Mouse (Mus musculus): ENCODE results near the gene Ces1d. TPM values are rescaled to one million over a fixed set of nuclear protein-coding genes. Genes with fewer than 3 reads are reported as not detected.

The Ces1d gene
- polyA plus RNA-seq, 1 experiment from 2014 or later, result 0.36 TPM

- no peak within 1 kb of the TSS for H3K9ac ChIP-seq
- H3K27me3 ChIP-seq, result no peaks in the 10 kb centered on the region
- no peak for ATAC-seq (replicated peaks; ENCODE audit: low FRiP score)
- H3K4me2 ChIP-seq, result no peak within 1 kb of the TSS
- H3K4me1 ChIP-seq, result no peaks in the 10 kb centered on the region
- 91% methylated on average over 3 of the region's 3 CpGs for WGBS
- H3K27ac ChIP-seq, result no peak within 1 kb of the TSS
- no peaks in the 10 kb centered on the region for H3K9me3 ChIP-seq (replicated peaks)
- no peak within 1 kb of the TSS for H3K4me3 ChIP-seq (replicated peaks)
- H3K36me3 ChIP-seq, result no peaks in the 10 kb centered on the region
Observed at GRCm38 (mm10) chr8:93131233-93131980, 66.2 kb downstream of the Ces1d start, which contains the start of gene Ces1c. TSS of gene Ces1c (minus strand) at chr8:93131283.

GRCm38 (mm10) chr8:93126476-93126875 is 71.2 kb downstream of the Ces1d start:
- no peaks in the 10 kb centered on the region for H3K36me3 ChIP-seq
- no peaks in the 10 kb centered on the region for H3K4me1 ChIP-seq
- no peak overlapping the region for H3K4me2 ChIP-seq
- H3K9ac ChIP-seq, result no peak overlapping the region
- no peaks in the 10 kb centered on the region for H3K27me3 ChIP-seq
- no peaks in the 10 kb centered on the region for H3K9me3 ChIP-seq (replicated peaks)
- H3K27ac ChIP-seq, result no peak overlapping the region
- no peak overlapping the region for H3K4me3 ChIP-seq (replicated peaks)
- ATAC-seq (replicated peaks; ENCODE audit: low FRiP score), result no peak
- 67% methylated on average over 2 of the region's 2 CpGs for WGBS

GRCm38 (mm10) chr8:93122005-93122404 is 75.6 kb downstream of the Ces1d start:
- no peaks in the 10 kb centered on the region for H3K4me1 ChIP-seq
- WGBS, result 95% methylated on average over 1 of the region's 1 CpGs
- no peak for ATAC-seq (replicated peaks; ENCODE audit: low FRiP score)
- H3K9me3 ChIP-seq (replicated peaks), result no peaks in the 10 kb centered on the region
- H3K4me3 ChIP-seq (replicated peaks), result no peak overlapping the region
- H3K4me2 ChIP-seq, result no peak overlapping the region
- H3K9ac ChIP-seq, result no peak overlapping the region
- no peak overlapping the region for H3K27ac ChIP-seq
- no peaks in the 10 kb centered on the region for H3K36me3 ChIP-seq
- H3K27me3 ChIP-seq, result no peaks in the 10 kb centered on the region

Other genes starting within 250 kb of the Ces1d start
- gene Slc6a2, start 237.8 kb downstream of the Ces1d start, polyA plus RNA-seq (2015; fragmentation: Nextera tagmentation; extraction: Ambion mirVana), result 0.84 and 2.6 TPM in 2 replicates
- gene Ces1a, start 149.6 kb downstream of the Ces1d start, polyA plus RNA-seq (2015; fragmentation: Nextera tagmentation; extraction: Ambion mirVana), result not detected in 2 replicates
- not detected in 2 replicates for gene Ces1b, start 117.8 kb downstream of the Ces1d start, polyA plus RNA-seq (2015; fragmentation: Nextera tagmentation; extraction: Ambion mirVana)
- gene Ces1c, start 66.6 kb downstream of the Ces1d start, polyA plus RNA-seq (2015; fragmentation: Nextera tagmentation; extraction: Ambion mirVana), result 0.08 and 0.23 TPM in 2 replicates
- 0.14 and 0.17 TPM in 2 replicates for gene Ces1e, start 31.8 kb upstream of the Ces1d start, polyA plus RNA-seq (2015; fragmentation: Nextera tagmentation; extraction: Ambion mirVana)
- 0.17 TPM in 1 of 2 replicates, not detected in the other for gene Ces1f, start 81.9 kb upstream of the Ces1d start, polyA plus RNA-seq (2015; fragmentation: Nextera tagmentation; extraction: Ambion mirVana)
- gene Ces1g, start 139.5 kb upstream of the Ces1d start, polyA plus RNA-seq (2015; fragmentation: Nextera tagmentation; extraction: Ambion mirVana), result not detected in 2 replicates
- gene Ces1h, start 181.9 kb upstream of the Ces1d start, polyA plus RNA-seq (2015; fragmentation: Nextera tagmentation; extraction: Ambion mirVana), result not detected in 2 replicates

Measured in kidney, embryonic 15.5 days (tissue).